Mouse (Mus musculus) liver, embryonic 12.5 days (tissue): ENCODE measurements at regions not wholly inside any gene's neighbourhood (a gene's known extent, or its start where the extent isn't known, plus 50 kb on each side); places are given as distances from the start of the nearest gene placed in this dataset.

Experiments
- ATAC-seq: fragments of 200-750 bp; cut with Nextera tagmentation; 2 replicates; pipeline ENCODE4 v1.8.0; 2017; ENCODE audit warnings: moderate number of reproducible peaks, mild to moderate bottlenecking, moderate library complexity
- H3K27ac ChIP-seq: fragments of 300-500 bp; sonication (generic); 2 replicates; pipeline ENCODE4 v1.5.1; 2016; ENCODE audit warnings: mild to moderate bottlenecking
- H3K27me3 ChIP-seq: fragments of 300-500 bp; sonication (generic); replicated peaks from 2 replicates; pipeline ENCODE4 v1.6.1; 2016; ENCODE audit warnings: mild to moderate bottlenecking, moderate library complexity
- H3K36me3 ChIP-seq: fragments of 300-500 bp; sonication (generic); 2 replicates; pipeline ENCODE4 v1.6.1; 2016; ENCODE audit warnings: mild to moderate bottlenecking, moderate library complexity
- H3K4me1 ChIP-seq: fragments of 300-500 bp; sonication (generic); 2 replicates; pipeline ENCODE4 v1.6.1; 2016
- H3K4me2 ChIP-seq: fragments of 300-500 bp; sonication (generic); 2 replicates; pipeline ENCODE4 v1.6.1; 2016; ENCODE audit warnings: mild to moderate bottlenecking, moderate library complexity
- H3K4me3 ChIP-seq: fragments of 300-500 bp; sonication (generic); 2 replicates; pipeline ENCODE4 v1.5.1; 2016; ENCODE audit warnings: mild to moderate bottlenecking, moderate library complexity
- H3K9ac ChIP-seq: fragments of 300-500 bp; sonication (generic); 2 replicates; pipeline ENCODE4 v1.6.1; 2016; ENCODE audit warnings: mild to moderate bottlenecking, moderate library complexity
- H3K9me3 ChIP-seq: fragments of 300-500 bp; sonication (generic); replicated peaks from 2 replicates; pipeline ENCODE4 v1.6.1; 2016; ENCODE audit warnings: mild to moderate bottlenecking, moderate library complexity
- WGBS: fragments of 180-500 bp; shearing (Covaris S2); methylation state at CpG from one replicate; pipeline ENCODE4 v1.1.7; 2016; ENCODE audit not compliant: insufficient replicate concordance; 5-methylcytosine and 5-hydroxymethylcytosine counted together

DNA sequence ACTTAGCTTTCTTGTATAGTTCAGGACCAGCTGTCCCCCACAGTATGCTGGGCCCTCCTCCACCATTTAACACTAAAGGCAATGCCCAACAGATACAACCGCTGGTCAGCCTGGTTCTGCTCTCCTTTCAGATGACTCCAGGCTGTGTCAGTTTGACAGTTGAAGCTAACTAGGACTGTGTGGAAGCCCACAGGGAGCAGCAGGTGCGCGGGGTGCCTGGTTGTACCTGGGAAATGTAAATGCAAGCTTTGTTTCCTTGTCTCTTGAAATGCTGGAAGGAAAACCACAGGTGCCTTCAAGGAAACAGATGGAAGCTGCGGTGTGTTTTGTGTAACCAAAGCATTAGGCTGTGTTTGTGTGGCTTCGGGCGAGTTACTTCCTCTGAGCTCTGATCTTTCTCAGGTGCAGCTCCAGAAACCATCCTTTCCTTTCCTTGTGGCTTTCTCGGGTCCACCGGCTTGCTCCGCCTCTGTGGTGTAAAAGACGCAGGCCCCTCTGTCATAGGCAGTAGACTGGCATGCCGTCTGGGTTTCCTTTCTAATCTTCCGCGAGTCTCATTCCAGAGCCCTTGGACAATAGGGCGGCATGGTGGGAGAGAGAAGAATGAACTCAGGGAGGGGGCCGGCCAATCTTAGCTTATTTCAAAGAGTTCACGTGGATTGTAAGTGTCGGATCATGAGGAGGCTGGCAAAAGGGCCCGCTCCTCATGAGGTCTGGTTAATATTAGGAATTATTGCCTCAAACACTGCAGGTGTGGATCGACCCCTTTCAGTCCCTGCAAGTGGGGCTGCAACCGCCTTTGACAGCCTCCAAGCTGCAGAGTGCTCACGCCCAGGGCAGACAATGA is 605.5 kb upstream of the Id2 start:
- H3K9me3 ChIP-seq = no peaks in the 10 kb centered on the region
- 0 out of 2 replicates have a peak overlapping the region, but pooled peaks have one; percentile 21 for H3K4me2 ChIP-seq
- ATAC-seq = no peak
- no peak overlapping the region for H3K27ac ChIP-seq
- H3K9ac ChIP-seq = no peak overlapping the region
- H3K27me3 ChIP-seq = no peaks in the 10 kb centered on the region; the same call in 1 of the 2 replicates
- H3K4me3 ChIP-seq = no peak overlapping the region
- H3K4me1 ChIP-seq = no peaks in the 10 kb centered on the region
- no peaks in the 10 kb centered on the region for H3K36me3 ChIP-seq
- WGBS = 11% methylated on average over 21 of the region's 21 CpGs

DNA sequence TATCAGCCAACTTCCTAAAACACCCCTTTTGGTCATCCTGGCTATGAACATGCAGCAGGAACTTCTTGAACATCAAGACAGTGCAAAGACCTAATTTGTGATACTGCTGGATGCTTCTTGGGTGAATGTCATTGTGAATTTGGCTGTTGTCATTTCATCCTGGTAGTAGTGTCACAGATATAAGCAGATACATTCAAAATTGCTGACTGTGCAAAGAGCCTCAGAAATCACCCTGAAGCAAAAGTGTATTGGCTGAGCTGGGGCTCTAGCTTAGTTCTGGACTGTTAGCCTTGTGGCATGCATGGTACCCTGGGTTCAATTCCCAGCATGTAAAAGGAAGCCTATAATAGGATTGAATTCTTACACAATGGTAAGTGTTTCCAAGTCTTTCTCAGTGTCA is 590.1 kb upstream of the Id2 start:
- H3K4me3 ChIP-seq = no peak overlapping the region

DNA sequence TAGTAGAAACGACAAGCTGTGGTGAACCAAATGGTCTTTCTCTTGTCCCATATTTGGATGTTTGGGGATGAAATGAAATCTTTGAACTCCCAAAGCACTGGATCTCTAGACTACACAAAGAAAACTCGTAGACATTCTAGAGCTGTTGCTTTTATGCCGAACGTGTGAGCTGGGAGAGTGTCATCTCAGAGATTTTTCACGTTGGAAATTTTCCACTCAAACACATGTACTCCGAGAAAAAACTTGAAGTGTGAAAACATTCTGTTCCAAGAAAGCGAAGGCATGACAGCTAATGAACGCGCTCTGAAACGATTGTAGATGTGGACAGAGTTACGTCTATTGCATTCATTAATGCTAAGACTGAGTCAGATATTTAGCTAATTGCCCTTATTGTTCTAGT is 579.7 kb upstream of the Id2 start:
- H3K9ac ChIP-seq = no peak overlapping the region
- H3K4me2 ChIP-seq = no peak overlapping the region
- no peaks in the 10 kb centered on the region for H3K4me1 ChIP-seq
- no peaks in the 10 kb centered on the region for H3K36me3 ChIP-seq
- no peaks in the 10 kb centered on the region for H3K9me3 ChIP-seq
- WGBS = 78% methylated on average over 11 of the region's 11 CpGs
- no peaks in the 10 kb centered on the region for H3K27me3 ChIP-seq
- no peak overlapping the region for H3K4me3 ChIP-seq
- H3K27ac ChIP-seq = no peak overlapping the region
- no peak for ATAC-seq

More for the DNA sequence above, 590.1 kb upstream of the Id2 start:
- no peak for ATAC-seq
- Histone ChIP-seq H3K36me3 (no peaks in the 10 kb centered on the region), H3K27ac (no peak overlapping the region), H3K27me3 (no peaks in the 10 kb centered on the region), H3K4me2 (no peak overlapping the region), H3K9me3 (no peaks in the 10 kb centered on the region), H3K9ac (no peak overlapping the region), H3K4me1 (no peaks in the 10 kb centered on the region)

DNA sequence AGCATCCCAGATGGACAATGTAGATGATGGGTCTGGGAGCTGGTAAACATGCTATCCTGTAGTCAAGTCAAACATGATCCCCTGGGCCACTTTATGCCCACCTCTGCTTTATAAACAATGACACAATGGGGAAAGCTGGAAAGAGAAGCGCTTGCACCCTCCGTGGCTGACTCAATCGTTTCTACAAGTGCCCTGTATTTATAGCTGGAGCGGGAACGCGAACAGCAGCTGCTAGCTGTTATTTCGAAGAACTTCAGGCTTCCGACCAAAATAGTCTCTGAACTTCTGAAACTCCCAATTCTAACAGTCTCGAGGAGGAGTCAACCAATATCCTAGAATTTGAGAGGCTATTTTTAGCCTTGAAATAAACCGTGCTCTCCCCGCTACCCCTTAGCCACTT is 571.4 kb upstream of the Id2 start:
- Histone ChIP-seq H3K27ac (no peak overlapping the region), H3K4me3 (no peak overlapping the region), H3K36me3 (no peaks in the 10 kb centered on the region), H3K4me2 (no peak overlapping the region), H3K27me3 (no peaks in the 10 kb centered on the region), H3K9ac (no peak overlapping the region), H3K4me1 (no peaks in the 10 kb centered on the region), H3K9me3 (no peaks in the 10 kb centered on the region)
- ATAC-seq = no peak
- 73% methylated on average over 11 of the region's 11 CpGs for WGBS

DNA sequence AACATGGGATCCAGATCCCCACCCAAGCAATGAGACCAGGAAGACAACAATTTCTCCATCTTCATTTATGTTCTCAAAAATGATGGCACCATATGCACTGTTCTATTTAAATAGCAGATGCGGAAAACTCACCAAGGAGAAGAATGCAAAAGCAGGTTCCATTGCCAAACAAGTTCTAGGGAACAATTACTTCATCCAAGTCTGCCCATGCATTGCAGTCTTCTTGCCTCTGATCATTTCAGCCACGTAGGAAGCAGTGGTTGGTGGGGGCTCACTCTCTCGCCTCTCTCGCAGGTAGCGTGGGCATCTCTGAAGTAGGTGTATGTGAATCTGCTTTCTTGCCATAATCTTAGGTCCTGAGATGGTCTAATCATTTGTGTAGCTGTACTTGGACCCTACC is 557.5 kb upstream of the Id2 start:
- H3K27me3 ChIP-seq = no peaks in the 10 kb centered on the region
- ATAC-seq = no peak
- no peaks in the 10 kb centered on the region for H3K4me1 ChIP-seq
- WGBS = 64% methylated on average over 5 of the region's 5 CpGs
- H3K9ac ChIP-seq = no peak overlapping the region
- no peak overlapping the region for H3K4me2 ChIP-seq
- no peaks in the 10 kb centered on the region for H3K9me3 ChIP-seq
- no peaks in the 10 kb centered on the region for H3K36me3 ChIP-seq
- no peak overlapping the region for H3K27ac ChIP-seq
- no peak overlapping the region for H3K4me3 ChIP-seq

DNA sequence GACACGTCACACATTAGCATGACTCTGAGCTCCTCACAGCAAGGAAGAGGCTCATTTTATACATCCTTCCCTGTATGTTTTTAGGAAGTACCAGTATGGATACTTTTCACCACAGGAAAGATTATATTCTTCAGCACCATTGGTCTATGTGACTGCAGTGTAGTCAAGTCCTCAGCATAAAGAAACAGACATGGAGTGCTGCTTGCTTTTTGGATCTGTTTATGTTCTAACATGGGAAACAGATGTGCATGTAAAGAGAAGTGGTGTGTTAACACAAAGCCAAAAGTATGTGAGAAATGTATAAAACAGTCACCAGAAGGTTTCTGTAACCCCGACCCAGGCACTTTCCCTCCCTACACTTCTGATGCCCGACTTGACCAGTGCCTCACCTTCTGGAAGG is 553.3 kb upstream of the Id2 start:
- Histone ChIP-seq H3K27me3 (no peaks in the 10 kb centered on the region), H3K4me2 (no peak overlapping the region), H3K4me3 (no peak overlapping the region), H3K4me1 (no peaks in the 10 kb centered on the region), H3K36me3 (no peaks in the 10 kb centered on the region), H3K9ac (no peak overlapping the region), H3K9me3 (no peaks in the 10 kb centered on the region), H3K27ac (no peak overlapping the region)
- WGBS = 53% methylated on average over 3 of the region's 3 CpGs
- ATAC-seq = no peak

DNA sequence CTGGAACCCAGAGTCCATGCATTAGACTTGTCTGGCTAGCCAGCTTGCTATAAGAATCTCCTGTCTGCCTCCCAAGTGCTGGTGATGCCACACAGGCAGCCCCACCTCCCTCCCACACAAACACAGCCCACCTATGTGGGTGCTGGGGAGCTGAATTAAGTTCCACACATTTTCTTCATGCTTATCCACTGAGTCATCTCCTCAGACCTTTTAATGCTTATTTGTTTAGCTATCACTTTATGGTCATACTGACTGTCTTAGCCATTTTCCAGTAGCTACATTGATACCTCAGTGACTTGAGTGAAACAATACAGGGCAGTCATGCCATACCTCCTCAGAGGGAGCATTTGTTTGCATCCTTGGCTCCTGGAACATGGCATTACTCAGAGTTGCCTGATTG is 531.1 kb upstream of the Id2 start:
- ATAC-seq = no peak
- H3K36me3 ChIP-seq = no peaks in the 10 kb centered on the region
- no peaks in the 10 kb centered on the region for H3K9me3 ChIP-seq
- no peak overlapping the region for H3K27ac ChIP-seq
- H3K9ac ChIP-seq = no peak overlapping the region
- no peaks in the 10 kb centered on the region for H3K4me1 ChIP-seq
- no peak overlapping the region for H3K4me2 ChIP-seq
- H3K27me3 ChIP-seq = no peaks in the 10 kb centered on the region
- no peak overlapping the region for H3K4me3 ChIP-seq

DNA sequence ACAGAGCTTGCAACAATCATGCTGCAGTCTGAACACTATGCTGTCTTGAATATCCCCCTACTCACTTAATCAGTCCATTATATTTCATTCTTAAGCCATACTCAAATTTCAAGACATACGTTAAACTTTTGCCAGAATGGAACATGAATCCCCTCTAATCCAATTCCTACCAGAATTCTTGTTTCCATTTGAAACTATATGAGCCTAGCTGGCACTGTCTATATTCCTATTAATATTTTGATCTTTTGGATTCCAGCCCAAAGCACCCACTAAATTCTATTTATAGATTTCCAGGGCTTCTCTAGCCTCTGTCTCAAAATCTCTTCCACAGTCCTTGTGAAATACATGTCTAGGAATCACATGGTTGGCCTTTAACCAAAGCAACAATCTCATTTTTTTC is 528.9 kb upstream of the Id2 start:
- ATAC-seq = no peak
- H3K4me2 ChIP-seq = no peak overlapping the region
- 67% methylated on average over 1 of the region's 1 CpGs for WGBS

DNA sequence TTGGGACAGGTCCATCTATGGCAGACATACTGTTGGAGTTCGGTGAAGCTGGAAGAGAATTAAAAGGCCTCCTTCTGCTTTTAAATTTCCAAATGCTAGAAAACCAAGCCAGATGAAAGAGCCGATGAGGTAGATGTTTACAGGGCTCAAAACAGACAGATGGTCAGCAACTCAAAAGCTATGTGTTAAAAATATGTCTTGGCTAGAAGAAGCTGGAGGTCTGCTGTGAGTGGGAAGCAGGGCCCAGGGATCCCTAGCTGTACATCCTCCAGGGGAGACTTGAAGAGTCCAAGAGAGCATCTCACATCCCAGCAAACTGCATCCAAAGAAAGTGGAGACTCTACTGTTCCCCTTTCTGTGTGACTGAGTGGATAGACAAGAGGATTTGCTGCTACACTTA is 526.5 kb upstream of the Id2 start:
- Histone ChIP-seq H3K27me3 (no peaks in the 10 kb centered on the region), H3K4me3 (no peak overlapping the region), H3K4me2 (no peak overlapping the region), H3K4me1 (no peaks in the 10 kb centered on the region), H3K27ac (no peak overlapping the region), H3K9ac (no peak overlapping the region), H3K9me3 (no peaks in the 10 kb centered on the region), H3K36me3 (no peaks in the 10 kb centered on the region)
- no peak for ATAC-seq
- 74% methylated on average over 2 of the region's 2 CpGs for WGBS

More for the DNA sequence above, 528.9 kb upstream of the Id2 start:
- no peaks in the 10 kb centered on the region for H3K36me3 ChIP-seq
- no peaks in the 10 kb centered on the region for H3K4me1 ChIP-seq
- H3K9ac ChIP-seq = no peak overlapping the region
- no peaks in the 10 kb centered on the region for H3K9me3 ChIP-seq
- no peak overlapping the region for H3K4me3 ChIP-seq
- no peak overlapping the region for H3K27ac ChIP-seq
- no peaks in the 10 kb centered on the region for H3K27me3 ChIP-seq

DNA sequence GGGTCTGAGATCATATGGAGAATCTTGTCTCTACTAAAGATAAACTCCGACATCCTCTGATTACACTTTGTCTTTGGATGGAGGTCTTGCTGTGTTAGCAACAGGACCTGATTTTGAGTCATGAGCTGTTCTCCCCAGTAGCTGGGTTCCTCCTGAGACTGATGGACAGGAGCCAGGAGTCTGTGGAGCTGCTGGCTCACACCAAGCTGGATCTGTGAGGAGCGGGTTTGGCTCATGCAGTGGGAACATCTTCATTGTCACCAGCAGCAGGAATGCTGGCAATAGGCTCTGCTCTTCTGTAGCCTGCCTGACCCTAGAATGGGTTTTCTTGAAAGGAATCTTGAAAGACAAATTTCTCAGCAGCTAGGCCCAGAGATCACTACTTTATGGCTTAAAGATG is 524.2 kb upstream of the Id2 start:
- H3K27me3 ChIP-seq = no peaks in the 10 kb centered on the region

DNA sequence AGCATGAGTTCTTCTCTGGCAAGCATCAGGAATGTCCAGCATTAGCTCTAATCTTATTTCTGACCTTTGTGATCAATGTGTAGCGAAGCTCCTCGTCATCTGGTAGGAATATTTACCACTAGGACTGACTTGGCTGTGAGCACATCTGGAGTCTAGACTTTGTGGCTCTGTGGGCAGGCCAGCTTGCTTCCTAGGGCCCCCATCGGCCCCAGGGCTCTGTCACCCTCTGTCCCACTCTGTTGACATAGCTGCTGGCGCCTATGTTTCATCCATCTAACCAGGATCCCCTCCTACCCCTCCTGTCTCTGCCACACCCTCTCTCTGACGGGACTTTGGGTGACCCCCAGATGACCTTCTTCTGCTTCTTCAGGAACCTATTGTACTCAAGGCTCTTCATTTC is 520.6 kb upstream of the Id2 start:
- Histone ChIP-seq H3K36me3 (no peaks in the 10 kb centered on the region), H3K27me3 (no peaks in the 10 kb centered on the region), H3K4me2 (no peak overlapping the region), H3K9me3 (no peaks in the 10 kb centered on the region), H3K4me1 (no peaks in the 10 kb centered on the region), H3K9ac (no peak overlapping the region), H3K4me3 (no peak overlapping the region), H3K27ac (no peak overlapping the region)
- ATAC-seq = no peak
- WGBS = 37% methylated on average over 5 of the region's 5 CpGs

More for the DNA sequence above, 524.2 kb upstream of the Id2 start:
- Histone ChIP-seq H3K4me3 (no peak overlapping the region), H3K27ac (no peak overlapping the region), H3K9me3 (no peaks in the 10 kb centered on the region), H3K4me1 (no peaks in the 10 kb centered on the region), H3K36me3 (no peaks in the 10 kb centered on the region), H3K9ac (no peak overlapping the region), H3K4me2 (no peak overlapping the region)
- WGBS = 63% methylated on average over 2 of the region's 2 CpGs
- no peak for ATAC-seq

DNA sequence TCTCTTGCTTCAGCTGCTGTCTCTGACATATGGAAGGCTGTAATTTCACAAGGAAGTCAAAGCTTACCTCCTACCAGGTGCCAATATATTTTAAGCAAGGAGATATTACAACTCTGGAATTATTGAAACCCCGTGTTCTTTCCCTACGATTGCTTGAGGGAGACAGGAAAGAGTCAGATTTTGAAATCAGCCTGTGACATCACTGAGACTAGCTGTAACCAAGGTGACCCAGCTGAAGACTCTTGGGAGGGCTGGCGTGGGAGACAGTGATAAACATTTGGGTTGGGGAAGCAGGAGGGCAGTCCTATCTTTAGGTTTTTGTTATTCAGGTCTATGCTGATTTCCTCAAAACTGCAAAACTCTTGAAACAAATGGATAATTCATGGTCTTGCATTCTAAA is 518.4 kb upstream of the Id2 start:
- Histone ChIP-seq H3K9me3 (no peaks in the 10 kb centered on the region), H3K4me1 (no peaks in the 10 kb centered on the region), H3K36me3 (no peaks in the 10 kb centered on the region), H3K4me2 (no peak overlapping the region), H3K9ac (no peak overlapping the region), H3K27ac (no peak overlapping the region), H3K27me3 (no peaks in the 10 kb centered on the region), H3K4me3 (no peak overlapping the region)
- ATAC-seq = no peak
- 41% methylated on average over 3 of the region's 3 CpGs for WGBS

DNA sequence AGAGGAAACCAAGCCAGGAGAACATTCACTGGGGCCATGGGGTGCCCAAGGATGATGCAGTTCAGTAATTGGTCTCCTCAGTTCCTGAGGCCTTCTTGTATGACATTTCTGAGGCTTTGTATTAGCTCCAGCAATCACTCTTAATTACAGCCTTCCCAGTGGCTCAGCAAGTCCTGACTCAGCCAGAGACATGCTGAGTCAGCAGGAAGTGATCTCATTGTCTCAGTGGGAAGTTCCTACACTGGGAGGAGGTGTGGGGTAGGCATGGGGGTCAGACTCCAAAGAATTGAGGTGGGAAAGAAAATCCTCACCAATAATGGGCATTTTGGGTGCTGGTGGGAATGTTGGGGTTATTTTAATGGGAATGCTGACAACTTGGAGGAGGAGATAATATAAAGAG is 516.5 kb upstream of the Id2 start:
- ATAC-seq = no peak
- Histone ChIP-seq H3K4me3 (no peak overlapping the region), H3K9me3 (no peaks in the 10 kb centered on the region), H3K36me3 (no peaks in the 10 kb centered on the region), H3K9ac (no peak overlapping the region), H3K27me3 (no peaks in the 10 kb centered on the region), H3K4me1 (no peaks in the 10 kb centered on the region), H3K27ac (no peak overlapping the region), H3K4me2 (no peak overlapping the region)
